Mouse (Mus musculus) left cerebral cortex, adult 9 months (tissue): ENCODE measurements around the gene Ash1l.

Experiments used
- DNase-seq, 2 experiments: peaks; one replicate each; pipeline ENCODE4 v3.0.0; 2022; ENCODE audit warnings: low spot score in 2 of 2

The Ash1l gene

DNA sequence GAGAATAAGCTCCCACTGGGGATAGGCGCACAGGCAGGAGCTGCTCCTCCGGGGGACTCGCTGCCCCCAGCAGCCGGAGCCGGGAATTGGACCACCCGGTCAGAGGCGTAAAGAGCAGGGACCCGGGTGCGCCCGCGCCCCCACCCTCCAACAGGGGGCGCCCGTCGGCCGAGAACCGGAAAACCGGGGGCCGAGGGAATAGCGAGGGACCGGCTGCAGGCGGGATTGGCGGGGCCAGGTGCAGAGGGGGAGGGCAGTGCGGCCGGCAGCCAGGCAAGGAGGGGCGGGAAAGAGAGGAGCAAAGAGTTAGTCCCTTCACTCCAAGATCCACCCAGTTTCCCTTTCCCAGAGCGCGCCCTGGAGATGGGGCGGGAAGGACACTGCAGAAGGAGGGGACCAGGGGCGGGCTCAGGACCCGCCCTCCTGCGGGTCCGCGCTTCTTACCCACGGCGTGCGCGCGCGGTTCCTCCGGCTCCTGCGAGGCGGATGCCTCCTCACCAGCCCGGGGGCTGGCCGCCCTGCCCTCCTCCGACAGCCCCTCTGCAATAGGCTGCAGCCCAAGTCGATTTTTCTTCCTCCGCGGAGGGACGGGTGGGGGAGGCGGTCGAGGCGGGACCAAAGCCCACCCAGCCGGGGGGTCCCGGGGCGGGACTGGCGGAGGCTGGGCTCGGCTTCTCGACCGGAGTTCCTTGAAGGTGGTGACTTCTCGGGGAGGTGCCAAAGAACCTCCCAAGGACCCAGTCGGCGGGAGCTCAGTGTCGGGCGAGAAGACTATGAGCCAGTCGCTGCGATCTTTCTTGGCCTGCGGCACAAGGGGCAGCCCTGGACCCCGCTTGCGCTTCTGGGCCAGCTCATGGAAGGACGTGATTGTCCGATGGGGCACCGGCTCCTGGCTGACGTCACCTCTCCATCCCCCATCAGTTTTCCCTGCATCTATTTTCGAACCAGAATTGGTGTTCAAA lies 140.6 kb downstream of the Ash1l start:
- peak in 1 of 2 experiments; percentile 84 for DNase-seq

DNA sequence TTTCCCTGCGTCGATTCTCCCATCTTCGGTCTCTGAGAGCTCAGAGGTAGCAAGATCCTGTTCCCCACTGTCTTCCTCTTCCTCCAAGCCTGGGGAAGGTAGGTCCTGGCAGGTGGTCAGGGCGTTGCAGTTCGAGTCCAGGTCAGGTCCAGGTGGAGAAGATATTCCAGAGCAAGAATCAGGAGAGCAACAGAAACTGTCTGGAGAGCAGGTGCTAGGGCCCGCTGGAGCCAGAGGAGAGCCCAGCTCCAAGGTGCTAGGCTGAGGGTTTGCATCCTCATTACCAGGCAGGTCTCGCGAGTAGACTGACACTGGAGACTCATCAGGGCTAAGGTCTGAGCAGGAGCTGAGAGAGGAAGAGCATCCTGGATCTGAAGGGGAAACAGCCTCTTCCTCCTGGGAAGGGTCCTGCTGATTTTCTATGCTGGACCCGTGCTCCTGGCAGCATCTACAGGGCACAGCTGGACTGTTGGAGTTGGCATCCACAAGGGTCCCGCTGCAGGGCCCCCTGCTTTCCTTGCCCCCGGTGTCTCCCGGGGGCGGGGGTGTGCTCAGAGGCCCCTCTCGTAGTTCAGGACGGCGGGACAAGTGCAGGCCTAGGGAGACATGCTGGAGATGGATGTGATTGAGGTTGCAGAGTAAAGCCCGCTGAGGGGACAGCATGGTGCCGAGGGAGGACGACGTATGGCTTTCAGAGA lies 141.5 kb downstream of the Ash1l start:
- DNase-seq: no peak

DNA sequence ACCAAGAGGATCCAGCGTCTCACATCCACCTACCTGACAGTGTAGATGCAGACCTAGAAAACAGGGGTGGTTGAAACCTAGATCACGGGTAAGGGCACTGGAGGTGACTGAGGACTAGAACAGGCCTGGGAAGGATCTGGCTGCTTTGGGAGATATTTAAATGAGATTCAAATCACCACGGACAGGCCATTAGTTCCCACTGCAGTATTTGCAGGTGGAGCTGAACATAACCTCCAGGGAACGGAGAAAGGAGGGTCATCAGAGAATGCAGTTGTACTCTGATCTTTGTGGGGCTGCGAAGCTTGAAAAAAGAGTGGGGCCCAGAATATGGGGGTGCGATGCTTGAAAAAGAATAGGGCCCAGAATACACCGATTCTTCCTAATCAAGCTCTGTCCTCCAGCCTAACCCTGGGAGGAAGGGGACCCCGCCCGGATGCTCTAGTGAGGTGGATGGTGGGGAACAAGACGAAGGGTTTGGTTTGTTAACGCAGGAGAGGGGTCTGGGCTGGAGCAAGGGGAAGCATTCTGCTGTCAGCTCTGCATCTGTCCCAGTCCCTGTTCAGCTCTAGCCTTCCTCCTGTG lies 142.2 kb downstream of the Ash1l start:
- no peak for DNase-seq

DNA sequence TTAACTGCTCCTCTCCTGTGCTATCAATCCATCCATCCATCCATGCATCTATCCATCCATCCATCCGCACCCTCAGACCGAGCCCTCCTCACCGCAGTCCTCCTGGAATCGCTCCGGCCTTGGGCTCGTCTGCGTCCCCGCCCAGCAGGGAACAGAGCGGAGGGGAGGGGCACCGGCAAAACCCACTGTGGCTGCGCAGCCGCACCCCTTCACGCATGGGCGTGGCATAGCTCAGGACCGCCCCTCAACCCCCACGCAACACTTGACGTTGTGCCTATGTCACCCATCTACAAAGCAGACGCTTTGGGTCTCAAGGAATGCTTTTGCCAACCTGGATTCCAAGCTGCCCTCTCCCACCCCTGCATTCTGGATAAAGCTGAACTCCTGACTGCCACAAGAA lies 142.8 kb downstream of the Ash1l start, which contains the start of gene Rusc1:
Rusc1 (minus strand) TSS at position 137 of the 400 bp plus-strand sequence.
- peak; percentile 88 to 96 for DNase-seq

DNA sequence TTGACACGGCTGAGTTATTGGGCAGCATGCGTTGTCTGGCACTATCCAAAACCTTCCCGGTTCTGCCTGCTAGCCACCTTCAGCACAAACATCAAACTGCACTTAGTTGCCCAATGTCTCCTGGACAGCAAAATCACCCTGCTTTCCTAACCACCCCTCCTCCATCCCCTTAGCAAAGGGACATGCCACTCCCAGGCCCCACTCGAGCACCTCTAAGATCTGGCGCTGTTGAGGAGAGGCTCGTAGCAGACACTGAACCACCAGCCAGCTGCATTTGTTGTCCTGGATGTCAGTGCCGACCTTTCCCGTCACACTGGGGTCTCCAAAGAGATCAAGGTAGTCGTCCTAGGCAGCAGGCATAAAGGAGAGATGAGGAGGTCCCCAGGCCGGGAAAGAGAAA lies 143.6 kb downstream of the Ash1l start:
- DNase-seq: no peak

DNA sequence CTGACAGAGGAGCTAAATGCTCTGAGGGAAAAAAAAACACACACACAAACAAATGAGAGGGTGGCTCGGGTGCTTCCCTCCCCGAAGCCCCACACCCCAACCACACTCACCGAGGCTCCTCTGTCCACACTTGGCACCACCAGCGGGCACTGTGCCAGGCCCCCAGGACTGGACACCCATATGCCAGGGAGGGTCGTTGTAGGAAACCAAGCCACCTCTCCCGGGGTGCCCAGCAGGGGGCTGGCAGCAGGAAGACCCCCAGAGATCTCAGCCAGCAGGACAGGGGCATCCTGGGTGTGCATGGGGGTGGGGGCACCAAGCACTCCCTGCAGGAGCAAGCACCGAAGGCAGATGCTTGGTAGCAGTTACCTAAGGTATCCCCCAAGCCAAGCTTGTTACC lies 150.4 kb downstream of the Ash1l start, which contains the start of gene Gm43738:
Gm43738 (minus strand) TSS at position 289 of the 400 bp plus-strand sequence.
- DNase-seq: no peak

DNA sequence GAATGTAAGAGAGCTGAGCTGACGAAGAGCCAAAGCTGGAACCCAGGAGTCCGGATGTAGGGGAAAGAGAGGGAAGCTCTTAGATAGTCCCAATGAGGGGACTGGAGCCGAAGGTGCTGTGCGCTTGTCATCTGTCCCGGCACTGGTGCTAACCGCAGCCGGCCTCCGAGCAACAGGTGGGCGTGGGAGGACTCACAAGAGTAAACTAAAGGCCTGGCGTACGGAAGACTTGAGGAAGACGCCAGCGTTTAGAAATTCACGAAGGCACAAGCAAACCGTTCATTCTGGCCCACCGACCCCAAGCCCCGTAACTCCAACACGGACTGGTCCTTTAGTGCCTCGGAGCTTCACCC lies 151.0 kb downstream of the Ash1l start:
- DNase-seq: no peak

DNA sequence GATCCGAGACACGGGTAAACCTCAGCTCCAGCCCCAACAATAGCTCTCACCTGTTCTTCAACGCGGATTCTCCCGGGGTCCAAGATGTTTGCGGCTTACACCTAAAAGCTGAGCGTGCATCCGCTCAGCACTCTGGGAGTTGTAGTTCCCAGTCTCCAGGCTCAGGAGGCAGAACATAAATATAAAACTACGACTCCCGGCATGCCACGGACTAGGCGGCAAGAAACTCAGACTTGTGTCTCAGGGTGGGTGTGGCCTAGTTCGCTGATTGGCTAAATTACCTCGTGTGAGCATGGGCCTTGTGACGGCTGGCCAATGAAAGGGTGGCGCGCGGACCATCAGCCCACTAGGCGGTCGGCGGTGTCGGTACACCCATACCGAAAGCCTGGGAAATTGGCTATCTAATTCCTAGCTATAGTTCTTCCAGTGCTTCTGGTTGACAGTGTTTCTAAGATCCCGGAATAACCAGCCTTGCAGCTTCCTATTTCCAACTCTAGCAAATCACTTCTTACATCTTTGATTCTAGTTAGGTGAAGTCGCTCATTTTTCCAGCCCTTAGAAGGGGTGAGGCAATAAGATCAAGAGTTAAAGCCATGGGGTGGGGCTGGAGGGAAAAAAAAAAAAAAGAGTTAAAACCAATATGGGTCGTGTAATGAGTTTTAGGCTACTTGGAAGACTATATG lies 151.5 kb downstream of the Ash1l start, which contains the start of gene Fdps:
Fdps (minus strand) TSS at position 148 of the 683 bp plus-strand sequence.
- peak; percentile 98 for DNase-seq

DNA sequence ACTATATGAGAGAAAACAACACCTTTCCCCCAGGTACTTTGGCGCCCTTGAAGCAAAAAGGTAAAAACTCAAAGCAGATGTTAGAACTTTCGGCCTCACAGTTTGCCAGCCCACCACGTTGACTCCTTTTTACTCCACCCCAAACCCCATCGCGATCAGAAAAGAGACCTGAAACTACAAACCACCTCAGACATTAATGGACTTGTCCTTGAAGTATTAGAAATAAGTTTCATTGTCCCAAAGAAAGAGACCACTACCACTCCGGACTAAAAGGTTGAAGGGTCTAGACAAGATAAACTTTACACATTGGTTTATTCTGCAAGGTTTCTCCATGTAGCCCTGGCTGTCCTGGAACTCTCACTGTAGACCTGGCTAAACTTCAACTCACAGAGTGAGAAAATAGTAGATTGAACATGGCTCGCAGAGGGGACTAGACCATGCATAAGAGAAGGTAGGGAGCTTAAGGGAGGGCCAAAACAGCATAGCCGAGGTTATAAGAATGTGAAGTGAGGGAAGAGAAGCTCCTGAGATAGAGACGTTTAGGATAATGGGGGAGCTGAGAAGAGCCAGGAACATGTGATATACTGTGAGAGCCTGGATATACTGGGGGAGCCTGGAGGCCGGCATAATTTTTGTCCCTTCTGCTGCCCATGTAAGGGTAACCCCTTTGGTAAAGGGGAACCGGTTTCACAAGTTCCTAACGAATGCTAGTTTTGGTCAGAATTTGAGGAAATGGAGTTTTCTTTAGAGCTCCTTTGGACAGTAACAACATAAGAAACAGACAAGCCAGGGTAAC lies 152.3 kb downstream of the Ash1l start:
- DNase-seq: no peak

DNA sequence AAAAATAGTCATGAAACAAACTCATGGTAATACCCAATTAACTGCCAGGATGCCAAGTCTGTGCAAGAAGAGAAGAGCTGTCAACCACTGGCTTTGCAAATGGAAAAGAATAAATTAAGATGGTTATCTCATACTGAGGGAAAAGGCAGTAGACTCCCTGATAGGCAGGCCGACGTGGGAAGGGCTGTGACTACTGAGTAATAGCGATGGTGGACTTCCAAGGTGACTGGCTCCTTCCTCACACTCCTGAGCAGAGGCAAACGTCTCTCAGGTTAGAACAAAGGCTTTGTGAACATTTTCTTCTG lies 152.8 kb downstream of the Ash1l start:
- no peak for DNase-seq

DNA sequence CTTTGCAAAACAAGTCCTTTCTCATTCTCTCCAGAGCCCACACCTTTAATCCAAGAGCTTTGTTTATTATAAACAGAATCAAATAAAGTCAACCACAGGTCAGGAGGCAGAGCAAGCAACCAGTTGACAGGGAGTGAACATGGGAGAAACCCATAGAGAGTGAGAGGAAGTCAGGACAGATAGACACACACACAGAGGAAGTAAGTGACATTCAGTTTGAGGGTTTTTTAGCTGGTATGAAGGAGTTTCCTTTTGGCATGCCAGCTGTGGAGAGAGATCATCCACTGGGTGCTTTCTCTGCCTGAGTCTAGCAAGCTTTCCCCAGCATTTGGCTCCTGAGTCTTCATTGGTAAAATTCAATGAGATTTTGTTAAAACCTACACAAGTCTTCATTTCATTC lies 156.5 kb downstream of the Ash1l start:
- DNase-seq: no peak

DNA sequence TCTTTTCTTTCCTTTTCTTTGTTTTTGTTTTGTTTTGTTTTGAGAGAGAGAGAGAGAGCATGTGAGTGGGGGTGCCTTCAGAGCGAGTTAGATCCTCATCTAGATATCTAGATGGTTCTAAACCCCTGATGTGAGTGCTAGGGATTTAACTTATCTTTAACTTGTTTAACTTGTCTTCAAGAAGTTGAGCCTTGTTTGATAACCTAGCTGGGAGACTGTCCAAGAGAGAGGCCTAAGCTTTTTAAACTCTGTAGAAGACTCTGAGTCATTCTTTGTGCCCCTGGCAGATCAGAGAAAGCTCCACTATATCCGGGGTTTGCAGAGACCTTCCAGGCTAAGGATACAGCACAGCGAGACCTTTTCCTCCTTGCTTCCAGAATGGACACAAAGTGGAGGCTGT lies 157.1 kb downstream of the Ash1l start:
- no peak for DNase-seq

DNA sequence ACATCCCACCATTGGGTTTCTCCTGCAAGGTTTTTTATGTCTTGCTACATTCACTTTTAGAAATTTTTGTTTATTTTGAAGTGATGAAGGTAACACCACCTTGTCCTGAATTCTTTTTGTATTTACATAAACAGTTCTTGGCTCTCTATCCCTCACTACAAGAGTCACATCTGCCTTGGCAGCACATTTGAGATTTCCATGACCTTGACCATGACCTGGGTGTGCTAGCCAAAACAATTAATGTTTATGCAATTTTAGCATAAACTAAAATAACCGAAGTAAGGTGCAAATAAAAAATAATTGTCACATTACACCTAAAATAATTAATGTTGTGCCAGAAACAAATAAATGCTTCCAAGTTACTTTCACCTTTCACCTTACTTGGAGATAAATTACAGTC lies 157.7 kb downstream of the Ash1l start:
- DNase-seq: no peak

DNA sequence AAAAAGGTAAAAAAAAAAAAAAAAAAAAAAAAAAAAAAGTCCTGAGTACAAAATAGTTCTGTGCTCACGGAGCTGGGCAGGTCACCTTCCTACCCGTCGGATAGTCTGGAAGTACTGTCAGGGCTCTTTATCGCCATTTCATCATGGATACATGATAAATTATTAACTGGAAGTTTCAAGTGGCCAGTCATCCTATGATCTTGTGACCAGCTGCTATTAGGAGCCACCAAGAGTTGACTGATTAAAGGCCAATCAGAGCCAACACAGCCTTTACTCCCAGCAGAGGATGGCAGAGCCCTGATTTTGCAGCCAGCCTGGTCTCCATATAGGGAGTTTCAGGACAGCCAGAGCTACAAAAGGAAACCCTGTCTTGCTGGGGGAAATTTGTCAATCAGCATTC lies 162.6 kb downstream of the Ash1l start:
- DNase-seq: no peak

DNA sequence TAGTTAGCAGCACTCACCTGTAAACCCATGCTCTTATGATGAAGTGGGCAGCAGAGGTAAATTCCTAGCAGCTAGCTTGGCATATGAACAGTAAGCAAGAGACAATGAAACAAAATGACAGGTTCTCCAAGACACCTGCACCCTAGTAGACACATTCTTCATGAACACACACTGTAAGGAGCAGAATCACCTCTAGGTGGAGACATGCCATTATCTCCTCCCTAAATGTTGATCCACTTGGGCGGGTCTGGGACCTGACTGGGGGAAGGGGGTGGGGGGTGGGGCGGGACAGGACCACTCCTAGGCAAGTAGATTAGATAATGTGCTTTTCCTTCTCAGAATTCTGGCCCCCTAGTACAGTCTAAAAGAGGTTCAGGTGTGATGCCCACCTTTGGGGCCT lies 165.1 kb downstream of the Ash1l start:
- DNase-seq: no peak

DNA sequence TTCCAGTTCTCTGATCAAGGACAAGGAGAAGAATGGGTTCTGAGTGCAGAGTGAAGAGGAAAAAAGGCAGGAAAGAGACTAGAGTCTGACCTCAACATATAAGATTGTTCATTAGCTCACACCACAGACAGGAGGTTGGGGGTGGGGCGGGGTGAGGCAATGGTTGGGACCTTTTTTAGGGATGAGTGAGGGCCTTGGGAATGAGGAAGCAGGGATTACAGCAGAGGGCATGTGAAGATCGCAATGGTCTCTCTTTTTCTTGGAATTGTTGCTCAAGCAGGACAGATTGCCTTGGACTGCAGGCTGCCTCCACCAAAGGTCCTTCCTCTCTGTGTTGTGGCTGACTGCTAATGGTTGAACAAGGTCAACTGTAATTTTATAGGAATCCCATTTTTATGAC lies 172.9 kb downstream of the Ash1l start:
- no peak for DNase-seq

DNA sequence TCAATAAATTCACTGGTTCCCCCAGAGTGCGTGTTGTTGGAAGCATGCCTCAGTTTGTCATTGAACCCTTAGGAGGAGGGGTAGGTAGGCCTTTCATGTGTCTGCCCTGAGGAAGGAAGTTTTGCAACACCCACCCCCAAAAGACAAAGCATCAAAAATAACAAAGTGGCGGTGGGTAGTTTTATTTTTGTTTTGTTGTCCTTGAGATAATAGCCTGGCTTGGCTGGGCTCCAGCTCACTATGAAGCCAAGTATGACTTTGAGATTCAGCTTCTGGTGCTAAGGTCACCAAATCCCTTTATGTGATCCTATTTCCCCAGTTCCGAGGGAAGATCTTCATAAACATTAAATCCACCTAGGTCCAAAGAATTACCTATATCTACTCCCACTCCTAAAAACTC lies 173.8 kb downstream of the Ash1l start:
- DNase-seq: no peak

DNA sequence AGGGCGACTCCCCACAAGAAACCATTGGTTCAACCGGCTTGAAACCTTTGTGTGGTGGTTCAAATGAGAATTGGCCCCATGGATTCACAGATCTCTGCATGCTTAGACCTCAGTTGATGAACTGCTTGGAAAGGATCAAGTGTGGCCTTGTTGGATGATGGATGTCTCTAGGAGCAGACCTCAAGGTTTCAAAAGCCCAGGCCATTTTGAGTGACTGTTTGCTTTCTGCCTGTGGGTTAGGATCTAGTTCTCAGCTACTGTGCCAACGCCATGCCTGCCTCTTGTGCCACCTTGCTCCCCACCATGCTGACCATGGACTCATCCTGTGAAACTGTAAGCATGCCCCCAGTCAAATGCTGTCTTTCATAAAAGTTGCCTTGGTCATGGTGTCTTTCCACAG lies 175.6 kb downstream of the Ash1l start:
- DNase-seq: no peak
